Mouse (Mus musculus) forebrain, embryonic 16.5 days (tissue): ENCODE measurements around the gene Zranb2. TPM values are rescaled to one million over a fixed set of nuclear protein-coding genes. Genes with fewer than 3 reads are reported as not detected.

Experiments
- ATAC-seq: fragments of 200-750 bp; cut with Nextera tagmentation; 2 replicates; pipeline ENCODE4 v1.8.0; 2017; ENCODE audit warnings: mild to moderate bottlenecking, moderate library complexity
- H3K27ac ChIP-seq: fragments of 300-500 bp; sonication (generic); 2 replicates; pipeline ENCODE4 v1.5.1; 2014; ENCODE audit warnings: low read length, control low read depth
- H3K27me3 ChIP-seq: fragments of 300-500 bp; sonication (generic); replicated peaks from 2 replicates; pipeline ENCODE4 v1.6.1; 2014; ENCODE audit warnings: low read length; ENCODE audit not compliant: control insufficient read depth, insufficient read depth
- H3K36me3 ChIP-seq: fragments of 300-500 bp; sonication (generic); 2 replicates; pipeline ENCODE4 v1.6.1; 2014; ENCODE audit not compliant: control insufficient read depth, insufficient read depth
- H3K4me1 ChIP-seq: fragments of 300-500 bp; sonication (generic); replicated peaks from 2 replicates; pipeline ENCODE4 v1.6.1; 2014; ENCODE audit warnings: low read length; ENCODE audit not compliant: control insufficient read depth, insufficient read depth
- H3K4me2 ChIP-seq: fragments of 300-500 bp; sonication (generic); 2 replicates; pipeline ENCODE4 v1.6.1; 2014; ENCODE audit warnings: mild to moderate bottlenecking, low read length, control low read depth
- H3K4me3 ChIP-seq: fragments of 300-500 bp; sonication (generic); replicated peaks from 2 replicates; pipeline ENCODE4 v1.5.1; 2014; ENCODE audit warnings: mild to moderate bottlenecking, low read length, control low read depth
- H3K9ac ChIP-seq: fragments of 300-500 bp; sonication (generic); replicated peaks from 2 replicates; pipeline ENCODE4 v1.6.1; 2014; ENCODE audit warnings: low read depth, low read length, control low read depth
- H3K9me3 ChIP-seq: fragments of 300-500 bp; sonication (generic); 2 replicates; pipeline ENCODE4 v1.6.1; 2016; ENCODE audit warnings: low read length; ENCODE audit not compliant: control insufficient read depth
- WGBS: fragments of 180-500 bp; shearing (Covaris S2); extraction: QIAGEN DNeasy Blood & Tissue Kit; methylation state at CpG from one replicate; pipeline ENCODE4 v1.1.7; 2014; 5-methylcytosine and 5-hydroxymethylcytosine counted together
- polyA plus RNA-seq: library from polyadenylated mRNA; unstranded; fragments of >200 nt; fragmentation: Nextera tagmentation; extraction: Ambion mirVana; gene quantifications from 2 replicates; pipeline ENCODE4 v1.2.1, GENCODE M21; 2015

Zranb2 gene
- polyA plus RNA-seq, result 115 and 121 TPM in 2 replicates

GRCm38 (mm10) chr3:157533964-157534785 is at the start of gene Zranb2:
Gene Zranb2 (plus strand): TSS chr3:157534160.
- peak; percentile 97 for ATAC-seq
- Histone ChIP-seq H3K27ac (peak within 1 kb of the TSS; percentile 88), H3K36me3 (0 out of 2 replicates have a peak, but pooled peaks cover 5% of the 10 kb centered on the region), H3K9ac (peak within 1 kb of the TSS; percentile 91), H3K4me1 (peaks cover 10% of the 10 kb centered on the region), H3K9me3 (no peaks in the 10 kb centered on the region), H3K4me2 (peak within 1 kb of the TSS; percentile 69), H3K4me3 (peak within 1 kb of the TSS; percentile 56), H3K27me3 (peaks cover 24% of the 10 kb centered on the region)
- WGBS, result under 1% methylated on average over 90 of the region's 91 CpGs

GRCm38 (mm10) chr3:157492043-157492442 is 41.9 kb upstream of the Zranb2 start:
- H3K36me3 ChIP-seq, result no peaks in the 10 kb centered on the region
- H3K4me2 ChIP-seq, result no peak overlapping the region
- peak; percentile 76 for ATAC-seq
- H3K4me1 ChIP-seq, result no peaks in the 10 kb centered on the region
- H3K27me3 ChIP-seq, result no peaks in the 10 kb centered on the region
- H3K9me3 ChIP-seq, result no peaks in the 10 kb centered on the region
- no peak overlapping the region for H3K9ac ChIP-seq
- WGBS, result 55% methylated on average over 4 of the region's 4 CpGs
- H3K27ac ChIP-seq, result no peak overlapping the region
- H3K4me3 ChIP-seq, result no peak overlapping the region

GRCm38 (mm10) chr3:157502216-157502615 is 31.7 kb upstream of the Zranb2 start:
- no peak overlapping the region for H3K4me2 ChIP-seq
- no peaks in the 10 kb centered on the region for H3K4me1 ChIP-seq
- no peak for ATAC-seq
- 78% methylated on average over 1 of the region's 1 CpGs for WGBS
- H3K4me3 ChIP-seq, result no peak overlapping the region
- H3K36me3 ChIP-seq, result no peaks in the 10 kb centered on the region
- no peak overlapping the region for H3K27ac ChIP-seq
- no peaks in the 10 kb centered on the region for H3K27me3 ChIP-seq
- H3K9me3 ChIP-seq, result no peaks in the 10 kb centered on the region
- H3K9ac ChIP-seq, result no peak overlapping the region

- Histone ChIP-seq H3K9me3 (no peaks in the 10 kb centered on the region), H3K4me2 (no peak overlapping the region), H3K27ac (no peak overlapping the region), H3K36me3 (no peaks in the 10 kb centered on the region), H3K4me3 (no peak overlapping the region), H3K4me1 (no peaks in the 10 kb centered on the region), H3K27me3 (no peaks in the 10 kb centered on the region), H3K9ac (no peak overlapping the region)
- WGBS, result 79% methylated on average over 5 of the region's 5 CpGs
- no peak for ATAC-seq
Observed at GRCm38 (mm10) chr3:157514116-157514796, 19.7 kb upstream of the Zranb2 start.

- no peaks in the 10 kb centered on the region for H3K9me3 ChIP-seq
- 78% methylated on average over 3 of the region's 3 CpGs for WGBS
- H3K4me2 ChIP-seq, result no peak overlapping the region
- no peaks in the 10 kb centered on the region for H3K27me3 ChIP-seq
- no peak overlapping the region for H3K9ac ChIP-seq
- ATAC-seq, result no peak
- H3K4me1 ChIP-seq, result no peaks in the 10 kb centered on the region
- no peaks in the 10 kb centered on the region for H3K36me3 ChIP-seq
- H3K27ac ChIP-seq, result no peak overlapping the region
- H3K4me3 ChIP-seq, result no peak overlapping the region
Observed at GRCm38 (mm10) chr3:157516471-157516870, 17.5 kb upstream of the Zranb2 start.

- H3K27ac ChIP-seq, result no peak overlapping the region
- ATAC-seq, result no peak
Observed at GRCm38 (mm10) chr3:157517992-157518391, 16.0 kb upstream of the Zranb2 start.

GRCm38 (mm10) chr3:157520433-157520832 is 13.5 kb upstream of the Zranb2 start:
- Histone ChIP-seq H3K9me3 (no peaks in the 10 kb centered on the region), H3K36me3 (no peaks in the 10 kb centered on the region), H3K27me3 (no peaks in the 10 kb centered on the region), H3K4me1 (no peaks in the 10 kb centered on the region), H3K9ac (no peak overlapping the region), H3K4me3 (no peak overlapping the region), H3K27ac (no peak overlapping the region), H3K4me2 (no peak overlapping the region)
- ATAC-seq, result peak; percentile 83
- WGBS, result 0% methylated on average over 1 of the region's 1 CpGs

More at GRCm38 (mm10) chr3:157517992-157518391, 16.0 kb upstream of the Zranb2 start:
- 70% methylated on average over 2 of the region's 2 CpGs for WGBS
- Histone ChIP-seq H3K4me2 (no peak overlapping the region), H3K9me3 (no peaks in the 10 kb centered on the region), H3K4me1 (no peaks in the 10 kb centered on the region), H3K27me3 (no peaks in the 10 kb centered on the region), H3K4me3 (no peak overlapping the region), H3K36me3 (no peaks in the 10 kb centered on the region), H3K9ac (no peak overlapping the region)

- H3K27ac ChIP-seq, result no peak overlapping the region
- H3K4me3 ChIP-seq, result no peak overlapping the region
- WGBS, result 47% methylated on average over 1 of the region's 1 CpGs
- H3K4me2 ChIP-seq, result no peak overlapping the region
- ATAC-seq, result no peak
- H3K36me3 ChIP-seq, result no peaks in the 10 kb centered on the region
- H3K27me3 ChIP-seq, result peaks cover 9% of the 10 kb centered on the region
- H3K9me3 ChIP-seq, result no peaks in the 10 kb centered on the region
- H3K4me1 ChIP-seq, result no peaks in the 10 kb centered on the region
- no peak overlapping the region for H3K9ac ChIP-seq
Observed at GRCm38 (mm10) chr3:157523834-157524233, 10.1 kb upstream of the Zranb2 start.

GRCm38 (mm10) chr3:157531585-157531984 is 2.4 kb upstream of the Zranb2 start:
- peaks cover 9% of the 10 kb centered on the region for H3K4me1 ChIP-seq
- peaks cover 30% of the 10 kb centered on the region for H3K27me3 ChIP-seq
- no peak overlapping the region for H3K4me3 ChIP-seq
- no peak overlapping the region for H3K4me2 ChIP-seq
- H3K9ac ChIP-seq, result no peak overlapping the region
- 80% methylated on average over 2 of the region's 2 CpGs for WGBS
- ATAC-seq, result no peak
- no peaks in the 10 kb centered on the region for H3K36me3 ChIP-seq
- H3K27ac ChIP-seq, result no peak overlapping the region
- H3K9me3 ChIP-seq, result no peaks in the 10 kb centered on the region
